Mouse (Mus musculus) embryonic facial prominence, embryonic 15.5 days (tissue): ENCODE results near the gene Chpt1. TPM values are rescaled to one million over a fixed set of nuclear protein-coding genes. Genes with fewer than 3 reads are reported as not detected.

Experiments
- ATAC-seq: fragments of 200-750 bp; cut with Nextera tagmentation; 2 replicates; pipeline ENCODE4 v1.8.0; 2017; ENCODE audit warnings: low read depth, moderate TSS enrichment; ENCODE audit not compliant: insufficient number of reproducible peaks, low FRiP score, low TSS enrichment
- H3K27ac ChIP-seq: fragments of 300-500 bp; sonication (generic); replicated peaks from 2 replicates; pipeline ENCODE4 v1.5.1; 2015; ENCODE audit warnings: mild to moderate bottlenecking, inconsistent platforms
- H3K27me3 ChIP-seq: fragments of 300-500 bp; sonication (generic); 2 replicates; pipeline ENCODE4 v1.6.1; 2015; ENCODE audit warnings: inconsistent platforms
- H3K36me3 ChIP-seq: fragments of 300-500 bp; sonication (generic); 2 replicates; pipeline ENCODE4 v1.6.1; 2015; ENCODE audit warnings: mild to moderate bottlenecking, inconsistent platforms
- H3K4me1 ChIP-seq: fragments of 300-500 bp; sonication (generic); 2 replicates; pipeline ENCODE4 v1.6.1; 2015; ENCODE audit warnings: inconsistent platforms
- H3K4me2 ChIP-seq: fragments of 300-500 bp; sonication (generic); replicated peaks from 2 replicates; pipeline ENCODE4 v1.6.1; 2015; ENCODE audit warnings: mild to moderate bottlenecking, inconsistent platforms
- H3K4me3 ChIP-seq: fragments of 300-500 bp; sonication (generic); replicated peaks from 2 replicates; pipeline ENCODE4 v1.5.1; 2015; ENCODE audit warnings: mild to moderate bottlenecking, inconsistent platforms
- H3K9ac ChIP-seq: fragments of 300-500 bp; sonication (generic); 2 replicates; pipeline ENCODE4 v1.6.1; 2015; ENCODE audit warnings: inconsistent platforms
- H3K9me3 ChIP-seq: fragments of 300-500 bp; sonication (generic); replicated peaks from 2 replicates; pipeline ENCODE4 v1.6.1; 2016; ENCODE audit warnings: inconsistent platforms
- WGBS: fragments of 180-500 bp; shearing (Covaris S2); methylation state at CpG from one replicate; pipeline ENCODE4 v1.1.7; 2015; 5-methylcytosine and 5-hydroxymethylcytosine counted together
- polyA plus RNA-seq: library from polyadenylated mRNA; unstranded; fragments of >200 nt; fragmentation: Nextera tagmentation; extraction: Ambion mirVana; gene quantifications from 2 replicates; pipeline ENCODE4 v1.2.1, GENCODE M21; 2015

Gene Chpt1
- polyA plus RNA-seq, 1 experiment from 2014 or later, result 39.6 TPM

GRCm38 (mm10) chr10:88427998-88428397 lies 75.9 kb downstream of the Chpt1 start:
- Histone ChIP-seq H3K4me3 (no peak overlapping the region), H3K9me3 (no peaks in the 10 kb centered on the region), H3K27me3 (no peaks in the 10 kb centered on the region), H3K36me3 (peaks cover 26% of the 10 kb centered on the region; the same call in 1 of the 2 replicates), H3K27ac (no peak overlapping the region), H3K4me2 (no peak overlapping the region), H3K4me1 (no peaks in the 10 kb centered on the region), H3K9ac (no peak overlapping the region)
- no peak for ATAC-seq
- 84% methylated on average over 6 of the region's 6 CpGs for WGBS

GRCm38 (mm10) chr10:88426896-88427295 lies 77.0 kb downstream of the Chpt1 start:
- WGBS, result 52% methylated on average over 5 of the region's 5 CpGs
- Histone ChIP-seq H3K4me1 (no peaks in the 10 kb centered on the region), H3K9ac (no peak overlapping the region), H3K36me3 (peaks cover 27% of the 10 kb centered on the region), H3K9me3 (no peaks in the 10 kb centered on the region), H3K4me2 (no peak overlapping the region), H3K27ac (no peak overlapping the region), H3K4me3 (no peak overlapping the region), H3K27me3 (no peaks in the 10 kb centered on the region)
- no peak for ATAC-seq

GRCm38 (mm10) chr10:88426158-88426816 lies 77.6 kb downstream of the Chpt1 start:
- H3K27me3 ChIP-seq, result no peaks in the 10 kb centered on the region
- H3K36me3 ChIP-seq, result peaks cover 27% of the 10 kb centered on the region
- no peak for ATAC-seq
- H3K4me1 ChIP-seq, result no peaks in the 10 kb centered on the region
- no peak overlapping the region for H3K27ac ChIP-seq
- no peak overlapping the region for H3K4me3 ChIP-seq
- H3K9me3 ChIP-seq, result no peaks in the 10 kb centered on the region
- H3K9ac ChIP-seq, result no peak overlapping the region
- H3K4me2 ChIP-seq, result no peak overlapping the region
- 91% methylated on average over 2 of the region's 2 CpGs for WGBS

GRCm38 (mm10) chr10:88420655-88421435 lies 83.0 kb downstream of the Chpt1 start:
- Histone ChIP-seq H3K27ac (no peak overlapping the region), H3K4me2 (no peak overlapping the region), H3K9me3 (no peaks in the 10 kb centered on the region), H3K4me3 (no peak overlapping the region), H3K4me1 (no peaks in the 10 kb centered on the region), H3K9ac (no peak overlapping the region), H3K27me3 (no peaks in the 10 kb centered on the region), H3K36me3 (peaks cover 24% of the 10 kb centered on the region)
- 91% methylated on average over 19 of the region's 19 CpGs for WGBS
- no peak for ATAC-seq

GRCm38 (mm10) chr10:88420141-88420541 lies 83.7 kb downstream of the Chpt1 start:
- Histone ChIP-seq H3K4me1 (no peaks in the 10 kb centered on the region), H3K9ac (no peak overlapping the region), H3K4me3 (no peak overlapping the region), H3K36me3 (peaks cover 31% of the 10 kb centered on the region), H3K27ac (no peak overlapping the region), H3K4me2 (no peak overlapping the region), H3K27me3 (no peaks in the 10 kb centered on the region), H3K9me3 (no peaks in the 10 kb centered on the region)
- WGBS, result 72% methylated on average over 11 of the region's 11 CpGs
- no peak for ATAC-seq

GRCm38 (mm10) chr10:88417686-88418085 lies 86.2 kb downstream of the Chpt1 start:
- 93% methylated on average over 5 of the region's 5 CpGs for WGBS

GRCm38 (mm10) chr10:88412290-88412995 lies 91.4 kb downstream of the Chpt1 start:
- H3K4me2 ChIP-seq, result no peak overlapping the region
- no peaks in the 10 kb centered on the region for H3K9me3 ChIP-seq
- peaks cover 6% of the 10 kb centered on the region; the same call in 1 of the 2 replicates for H3K36me3 ChIP-seq
- H3K4me1 ChIP-seq, result no peaks in the 10 kb centered on the region
- H3K4me3 ChIP-seq, result no peak overlapping the region
- H3K27ac ChIP-seq, result no peak overlapping the region
- no peaks in the 10 kb centered on the region for H3K27me3 ChIP-seq
- WGBS, result 81% methylated on average over 17 of the region's 17 CpGs
- no peak for ATAC-seq
- H3K9ac ChIP-seq, result no peak overlapping the region

More at GRCm38 (mm10) chr10:88417686-88418085, 86.2 kb downstream of the Chpt1 start:
- H3K4me3 ChIP-seq, result no peak overlapping the region
- no peak overlapping the region for H3K4me2 ChIP-seq
- H3K9ac ChIP-seq, result no peak overlapping the region
- no peaks in the 10 kb centered on the region for H3K27me3 ChIP-seq
- no peaks in the 10 kb centered on the region for H3K4me1 ChIP-seq
- peaks cover 22% of the 10 kb centered on the region for H3K36me3 ChIP-seq
- ATAC-seq, result no peak
- H3K9me3 ChIP-seq, result no peaks in the 10 kb centered on the region
- H3K27ac ChIP-seq, result no peak overlapping the region

- H3K9me3 ChIP-seq, result no peaks in the 10 kb centered on the region
- ATAC-seq, result no peak
- H3K9ac ChIP-seq, result no peak overlapping the region
- no peaks in the 10 kb centered on the region for H3K4me1 ChIP-seq
- no peak overlapping the region for H3K4me3 ChIP-seq
- no peak overlapping the region for H3K27ac ChIP-seq
- no peak overlapping the region for H3K4me2 ChIP-seq
- 52% methylated on average over 2 of the region's 2 CpGs for WGBS
- H3K27me3 ChIP-seq, result no peaks in the 10 kb centered on the region
- H3K36me3 ChIP-seq, result no peaks in the 10 kb centered on the region
These were observed 94.1 kb downstream of the Chpt1 start for GRCm38 (mm10) chr10:88409751-88410150.

- Histone ChIP-seq H3K36me3 (no peaks in the 10 kb centered on the region), H3K27me3 (no peaks in the 10 kb centered on the region), H3K9ac (no peak overlapping the region), H3K4me3 (no peak overlapping the region), H3K4me2 (no peak overlapping the region), H3K9me3 (no peaks in the 10 kb centered on the region), H3K27ac (no peak overlapping the region), H3K4me1 (no peaks in the 10 kb centered on the region)
- WGBS, result 84% methylated on average over 12 of the region's 12 CpGs
- ATAC-seq, result no peak
These were observed 95.8 kb downstream of the Chpt1 start for GRCm38 (mm10) chr10:88407875-88408631.

- Histone ChIP-seq H3K4me1 (no peaks in the 10 kb centered on the region), H3K36me3 (no peaks in the 10 kb centered on the region)
These were observed 98.1 kb downstream of the Chpt1 start for GRCm38 (mm10) chr10:88405812-88406211.

GRCm38 (mm10) chr10:88404220-88404619 lies 99.7 kb downstream of the Chpt1 start:
- 84% methylated on average over 6 of the region's 6 CpGs for WGBS
- no peak overlapping the region for H3K27ac ChIP-seq
- no peak for ATAC-seq

More at GRCm38 (mm10) chr10:88405812-88406211, 98.1 kb downstream of the Chpt1 start:
- no peak overlapping the region for H3K9ac ChIP-seq
- H3K27ac ChIP-seq, result no peak overlapping the region
- no peak for ATAC-seq
- H3K4me3 ChIP-seq, result no peak overlapping the region
- H3K4me2 ChIP-seq, result no peak overlapping the region
- H3K27me3 ChIP-seq, result no peaks in the 10 kb centered on the region
- WGBS, result 80% methylated on average over 7 of the region's 7 CpGs
- H3K9me3 ChIP-seq, result no peaks in the 10 kb centered on the region

More at GRCm38 (mm10) chr10:88404220-88404619, 99.7 kb downstream of the Chpt1 start:
- Histone ChIP-seq H3K4me3 (no peak overlapping the region), H3K36me3 (no peaks in the 10 kb centered on the region), H3K27me3 (no peaks in the 10 kb centered on the region), H3K9me3 (no peaks in the 10 kb centered on the region), H3K4me1 (no peaks in the 10 kb centered on the region), H3K9ac (no peak overlapping the region), H3K4me2 (no peak overlapping the region)
